Mouse (Mus musculus) embryonic facial prominence, embryonic 12.5 days (tissue): ENCODE measurements around the gene Spata46. TPM values are rescaled to one million over a fixed set of nuclear protein-coding genes. Genes with fewer than 3 reads are reported as not detected.

ENCODE experiments used
- ATAC-seq: fragments of 200-750 bp; cut with Nextera tagmentation; 2 replicates; pipeline ENCODE4 v1.8.0; 2017; ENCODE audit not compliant: insufficient number of reproducible peaks, insufficient read depth, low FRiP score, low TSS enrichment
- H3K27ac ChIP-seq: fragments of 300-500 bp; sonication (generic); 2 replicates; pipeline ENCODE4 v1.5.1; 2016; ENCODE audit warnings: mild to moderate bottlenecking
- H3K27me3 ChIP-seq: fragments of 300-500 bp; sonication (generic); 2 replicates; pipeline ENCODE4 v1.6.1; 2016; ENCODE audit warnings: mild to moderate bottlenecking, moderate library complexity
- H3K36me3 ChIP-seq: fragments of 300-500 bp; sonication (generic); 2 replicates; pipeline ENCODE4 v1.6.1; 2016; ENCODE audit warnings: mild to moderate bottlenecking
- H3K4me1 ChIP-seq: fragments of 300-500 bp; sonication (generic); 2 replicates; pipeline ENCODE4 v1.6.1; 2016
- H3K4me2 ChIP-seq: fragments of 300-500 bp; sonication (generic); replicated peaks from 2 replicates; pipeline ENCODE4 v1.6.1; 2016; ENCODE audit warnings: mild to moderate bottlenecking, moderate library complexity
- H3K4me3 ChIP-seq: fragments of 300-500 bp; sonication (generic); 2 replicates; pipeline ENCODE4 v1.5.1; 2016; ENCODE audit warnings: mild to moderate bottlenecking
- H3K9ac ChIP-seq: fragments of 300-500 bp; sonication (generic); 2 replicates; pipeline ENCODE4 v1.6.1; 2016; ENCODE audit warnings: mild to moderate bottlenecking, moderate library complexity
- H3K9me3 ChIP-seq: fragments of 300-500 bp; sonication (generic); 2 replicates; pipeline ENCODE4 v1.6.1; 2016; ENCODE audit warnings: mild to moderate bottlenecking, moderate library complexity
- WGBS: fragments of 180-500 bp; shearing (Covaris S2); methylation state at CpG from one replicate; pipeline ENCODE4 v1.1.7; 2016; 5-methylcytosine and 5-hydroxymethylcytosine counted together
- polyA plus RNA-seq: library from polyadenylated mRNA; unstranded; fragments of >200 nt; fragmentation: Nextera tagmentation; extraction: Ambion mirVana; gene quantifications from 2 replicates; pipeline ENCODE4 v1.2.1, GENCODE M21; 2016

Spata46 gene
- polyA plus RNA-seq, 1 experiment from 2014 or later: 1.1 TPM

DNA sequence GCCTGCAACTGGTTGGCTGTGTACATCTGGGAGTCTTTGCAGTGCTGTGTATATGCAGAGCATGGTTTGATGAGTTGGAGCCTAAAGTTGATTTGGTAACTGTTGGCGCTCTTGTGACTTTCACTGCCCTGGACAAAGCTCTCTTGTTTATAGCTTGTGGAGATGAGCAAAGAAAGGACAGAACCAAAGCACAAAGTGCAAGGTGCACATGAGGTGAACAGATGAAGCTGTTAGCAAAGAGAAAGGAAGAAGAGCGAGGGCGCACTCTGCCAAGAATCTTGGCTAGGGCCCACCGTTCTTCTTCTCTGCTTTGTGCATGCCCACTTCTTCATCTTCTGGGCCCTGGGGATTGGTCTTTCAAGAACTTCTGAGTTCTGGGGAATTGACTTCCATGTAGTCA is 35.3 kb downstream of the Spata46 start:
- Histone ChIP-seq H3K4me2 (no peak overlapping the region), H3K4me3 (no peak overlapping the region)
- 96% methylated on average over 4 of the region's 4 CpGs for WGBS

DNA sequence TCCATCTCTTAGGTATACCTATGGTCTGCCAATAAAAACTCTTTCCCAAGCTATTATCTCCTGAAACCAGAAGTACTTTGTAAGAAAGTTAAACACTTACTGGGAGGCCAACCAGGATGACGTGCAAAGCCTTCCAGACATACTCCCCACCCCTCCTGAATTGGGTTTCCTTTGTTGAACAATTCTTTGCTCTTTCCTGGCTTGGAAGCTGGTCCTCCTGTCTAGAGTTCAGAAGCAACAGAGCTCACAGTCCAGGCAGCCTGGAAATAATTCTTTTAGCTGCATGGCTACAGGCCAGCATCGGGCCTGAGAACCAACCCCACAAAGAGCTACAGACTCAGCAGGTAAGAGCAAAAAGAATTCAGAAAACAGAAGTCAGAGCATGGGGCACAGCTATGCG is 37.7 kb downstream of the Spata46 start:
- WGBS: 70% methylated on average over 3 of the region's 3 CpGs
- H3K9me3 ChIP-seq: no peaks in the 10 kb centered on the region
- H3K4me2 ChIP-seq: no peak overlapping the region
- no peak overlapping the region for H3K4me3 ChIP-seq
- no peaks in the 10 kb centered on the region for H3K36me3 ChIP-seq
- H3K4me1 ChIP-seq: no peaks in the 10 kb centered on the region
- H3K9ac ChIP-seq: no peak overlapping the region
- no peak overlapping the region for H3K27ac ChIP-seq
- ATAC-seq: no peak
- no peaks in the 10 kb centered on the region for H3K27me3 ChIP-seq

More for the DNA sequence above, 35.3 kb downstream of the Spata46 start:
- no peak for ATAC-seq
- no peaks in the 10 kb centered on the region for H3K4me1 ChIP-seq
- H3K9me3 ChIP-seq: no peaks in the 10 kb centered on the region
- no peak overlapping the region for H3K9ac ChIP-seq
- H3K27me3 ChIP-seq: no peaks in the 10 kb centered on the region
- no peaks in the 10 kb centered on the region for H3K36me3 ChIP-seq
- H3K27ac ChIP-seq: no peak overlapping the region

DNA sequence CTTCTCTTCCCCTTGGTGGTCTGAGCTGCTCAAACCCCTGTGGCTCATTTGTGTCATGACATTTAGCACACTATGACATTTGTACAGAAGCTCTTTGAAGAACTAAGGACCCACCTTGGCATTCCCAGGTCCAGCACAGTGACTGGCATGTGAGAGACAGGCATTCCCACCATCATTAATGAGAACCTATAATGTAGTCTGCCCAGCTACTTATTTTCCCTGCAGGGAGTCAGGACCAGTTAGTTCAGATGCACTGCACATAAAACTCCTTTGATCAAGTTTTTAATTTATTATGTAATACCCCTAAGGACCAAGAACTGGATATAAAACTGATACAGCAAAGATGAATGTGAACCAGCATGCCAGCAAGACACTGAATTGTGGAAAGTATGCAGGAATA is 42.5 kb downstream of the Spata46 start:
- Histone ChIP-seq H3K4me1 (no peaks in the 10 kb centered on the region), H3K27ac (no peak overlapping the region), H3K9me3 (no peaks in the 10 kb centered on the region), H3K9ac (no peak overlapping the region), H3K4me2 (no peak overlapping the region), H3K4me3 (no peak overlapping the region), H3K27me3 (no peaks in the 10 kb centered on the region), H3K36me3 (no peaks in the 10 kb centered on the region)
- ATAC-seq: no peak

DNA sequence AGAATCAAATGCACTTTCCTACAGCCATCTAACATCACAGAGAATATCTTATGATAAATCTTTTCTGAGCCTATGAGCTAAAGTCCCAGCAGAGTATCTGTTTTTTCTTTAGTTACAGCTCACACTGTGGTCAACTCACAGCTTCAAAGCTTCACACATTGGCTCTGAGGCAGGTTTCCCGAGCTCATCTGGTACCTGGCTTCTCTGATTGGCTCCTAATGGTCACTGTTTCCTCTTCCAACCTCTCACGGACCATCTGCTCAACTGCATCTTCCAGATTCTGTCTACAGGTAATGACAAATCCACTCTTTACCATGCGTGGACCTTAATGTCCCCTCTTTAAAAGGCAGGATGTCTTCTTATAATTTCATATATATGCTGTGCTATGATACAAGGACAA is 44.7 kb downstream of the Spata46 start:
- no peaks in the 10 kb centered on the region for H3K36me3 ChIP-seq
- H3K9me3 ChIP-seq: no peaks in the 10 kb centered on the region
- no peaks in the 10 kb centered on the region for H3K4me1 ChIP-seq
- WGBS: 62% methylated on average over 3 of the region's 3 CpGs
- no peak overlapping the region for H3K27ac ChIP-seq
- H3K4me3 ChIP-seq: no peak overlapping the region
- no peak for ATAC-seq
- H3K9ac ChIP-seq: no peak overlapping the region
- H3K4me2 ChIP-seq: no peak overlapping the region
- no peaks in the 10 kb centered on the region for H3K27me3 ChIP-seq

DNA sequence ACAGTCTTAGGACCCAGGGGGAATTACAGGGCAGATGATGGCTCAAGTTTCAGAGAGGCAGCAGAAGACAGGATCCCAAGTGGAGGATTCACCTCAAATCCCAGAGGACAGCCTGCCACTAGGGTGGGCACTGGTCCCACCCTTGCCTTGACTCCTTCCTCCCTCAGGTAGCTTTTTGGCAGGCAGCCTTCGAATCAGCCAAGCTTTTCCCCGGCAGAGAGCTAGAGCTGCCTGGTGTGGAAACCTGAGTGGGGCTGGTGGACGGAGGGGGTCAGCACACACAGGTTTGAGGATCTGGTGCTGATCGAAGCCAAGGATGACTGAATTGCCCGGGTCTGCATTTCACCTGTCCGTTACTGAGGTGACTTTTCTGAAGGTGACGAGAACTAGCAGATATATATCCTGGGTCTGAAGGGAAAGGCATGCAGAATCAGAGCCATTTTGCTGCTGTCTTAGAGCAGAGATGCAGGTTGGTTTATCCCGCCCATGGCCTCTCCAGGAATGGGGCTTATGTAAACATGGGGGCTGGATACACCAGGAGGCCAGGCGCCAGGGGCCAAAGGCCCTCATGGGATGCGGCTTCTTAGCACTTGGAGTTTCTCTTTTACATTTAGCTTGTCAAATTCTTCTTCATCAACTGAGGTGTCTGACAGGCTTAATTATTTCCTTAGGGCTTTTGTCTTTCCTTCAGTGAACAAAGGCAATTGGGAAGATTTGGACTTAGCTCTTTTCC is 51.7 kb downstream of the Spata46 start:
- no peak overlapping the region for H3K9ac ChIP-seq
- H3K4me1 ChIP-seq: no peaks in the 10 kb centered on the region; the same call in 1 of the 2 replicates
- no peak overlapping the region for H3K4me2 ChIP-seq
- no peak overlapping the region for H3K4me3 ChIP-seq
- no peaks in the 10 kb centered on the region for H3K36me3 ChIP-seq
- no peaks in the 10 kb centered on the region for H3K27me3 ChIP-seq
- WGBS: 48% methylated on average over 10 of the region's 10 CpGs
- H3K27ac ChIP-seq: no peak overlapping the region
- no peak for ATAC-seq
- no peaks in the 10 kb centered on the region for H3K9me3 ChIP-seq

Other genes starting within 250 kb of the Spata46 start
- 114 and 119 TPM in 2 replicates for gene Ddr2, start 198.0 kb upstream of the Spata46 start, polyA plus RNA-seq
- 65.2 and 70.4 TPM in 2 replicates for gene Uap1, start 133.8 kb upstream of the Spata46 start, polyA plus RNA-seq
- 8.8 and 9.7 TPM in 2 replicates for gene Uhmk1, start 93.4 kb upstream of the Spata46 start, polyA plus RNA-seq
- gene Sh2d1b2, start 76.1 kb upstream of the Spata46 start, polyA plus RNA-seq: not detected in 2 replicates
- 0.14 TPM in 1 of 2 replicates, not detected in the other for gene Sh2d1b1, start 31.5 kb upstream of the Spata46 start, polyA plus RNA-seq
- gene Gm7694, start 2.5 kb upstream of the Spata46 start, polyA plus RNA-seq: 3.2 and 3.4 TPM in 2 replicates